Mouse (Mus musculus) liver, postnatal 0 days (tissue): ENCODE data around the gene Ces3b.

Experiments used
- CTCF ChIP-seq: sonication (generic); IDR thresholded peaks from 2 replicates; pipeline ENCODE4 v1.5.1; 2016; ENCODE audit warnings: antibody characterized with exemption, low read depth
- EP300 ChIP-seq: IDR thresholded peaks from 2 replicates; pipeline ENCODE4 v1.6.1; 2016; ENCODE audit warnings: antibody characterized with exemption, low read depth, mild to moderate bottlenecking

GRCm38 (mm10) chr8:105088581-105088980, 5.0 kb downstream of the Ces3b start:
- TF ChIP-seq CTCF (no peak), EP300 (no peak)
